Mouse (Mus musculus): ENCODE results near the gene Gm17428.

GRCm38 (mm10) chr14:54940176-54940530 lies 36.6 kb upstream of the Gm17428 start:
- TF ChIP-seq CTCF (IDR thresholded peaks at IDR 0.05 in 2 of 3, conservative IDR thresholded peaks at IDR 0.05 in 1 of 3; ENCODE audit: control insufficient read depth in 1 of 3, insufficient read depth in 1 of 3, low read depth in 2 of 3, low read length in 3 of 3, poor library complexity in 1 of 3, severe bottlenecking in 1 of 3) (no peak), MAX (IDR thresholded peaks at IDR 0.05; ENCODE audit: low read length) (no peak), SIN3A (IDR thresholded peaks at IDR 0.05; ENCODE audit: low read length) (no peak), GATA1 (IDR thresholded peaks at IDR 0.05; ENCODE audit: low read depth, low read length) (no peak), USF1 (IDR thresholded peaks at IDR 0.05; ENCODE audit: low read depth, low read length) (no peak), EP300 (IDR thresholded peaks at IDR 0.05; ENCODE audit: low read depth in 1 of 2, low read length in 2 of 2) (no peak), POLR2A (IDR thresholded peaks at IDR 0.05; ENCODE audit: control insufficient read depth in 1 of 2, insufficient read depth in 1 of 2, low read depth in 1 of 2, low read length in 2 of 2, poor library complexity in 1 of 2) (no peak), MYC (IDR thresholded peaks at IDR 0.05; ENCODE audit: low read depth, low read length) (no peak), UBTF (IDR thresholded peaks at IDR 0.05; ENCODE audit: borderline replicate concordance, insufficient read depth, low read depth, low read length) (no peak), CHD1 (IDR thresholded peaks at IDR 0.05; ENCODE audit: low read depth, low read length) (no peak), JUND (IDR thresholded peaks at IDR 0.05; ENCODE audit: low read depth, low read length) (no peak), ETS1 (IDR thresholded peaks at IDR 0.05; ENCODE audit: low read depth, low read length) (no peak)

All from MEL (cell line).